Mouse (Mus musculus): ENCODE results near the gene Ptx3. TPM values are rescaled to one million over a fixed set of nuclear protein-coding genes. Genes with fewer than 3 reads are reported as not detected.
"Not testable (repeated sequence)": the region's sequence is repeated elsewhere in the genome, so short reads cannot be mapped to it uniquely, and the experiment has no call there.

The Ptx3 gene
- not detected in 2 replicates for total RNA-seq (2017)

- 0 out of 2 replicates have a peak, but pooled peaks have one; percentile 36 for ATAC-seq (replicated peaks; ENCODE audit: low read depth, poor library complexity, severe bottlenecking)
These were observed at the start of gene Ptx3 for GRCm38 (mm10) chr3:66219655-66220191. Ptx3 (plus strand) TSS chr3:66219910.

GRCm38 (mm10) chr3:66172907-66173306 lies 46.8 kb upstream of the Ptx3 start:
- no peak for ATAC-seq (replicated peaks; ENCODE audit: low read depth, poor library complexity, severe bottlenecking)

GRCm38 (mm10) chr3:66179647-66180046 lies 40.1 kb upstream of the Ptx3 start:
- no peak for ATAC-seq (replicated peaks; ENCODE audit: low read depth, poor library complexity, severe bottlenecking)

- no peak for ATAC-seq (replicated peaks; ENCODE audit: low read depth, poor library complexity, severe bottlenecking)
These were observed 25.7 kb upstream of the Ptx3 start for GRCm38 (mm10) chr3:66193910-66194562.

- ATAC-seq (replicated peaks; ENCODE audit: low read depth, poor library complexity, severe bottlenecking): no peak
These were observed 10.7 kb upstream of the Ptx3 start for GRCm38 (mm10) chr3:66208836-66209573.

- peak; percentile 83 for ATAC-seq (replicated peaks; ENCODE audit: low read depth, poor library complexity, severe bottlenecking)
These were observed 6.2 kb upstream of the Ptx3 start for GRCm38 (mm10) chr3:66213524-66213923.

GRCm38 (mm10) chr3:66215759-66216158 lies 4.0 kb upstream of the Ptx3 start:
- ATAC-seq (replicated peaks; ENCODE audit: low read depth, poor library complexity, severe bottlenecking): no peak

- ATAC-seq (replicated peaks; ENCODE audit: low read depth, poor library complexity, severe bottlenecking): peak; percentile 82
These were observed 988 bp downstream of the Ptx3 start for GRCm38 (mm10) chr3:66220554-66221242.

- peak; percentile 11; the same call in 1 of the 2 replicates for ATAC-seq (replicated peaks; ENCODE audit: low read depth, poor library complexity, severe bottlenecking)
These were observed 1.5 kb downstream of the Ptx3 start for GRCm38 (mm10) chr3:66221243-66221611.

- no peak for ATAC-seq (replicated peaks; ENCODE audit: low read depth, poor library complexity, severe bottlenecking)
These were observed 5.3 kb downstream of the Ptx3 start for GRCm38 (mm10) chr3:66224931-66225537.

GRCm38 (mm10) chr3:66236234-66236871 lies 16.6 kb downstream of the Ptx3 start:
- not testable (repeated sequence) for ATAC-seq (replicated peaks; ENCODE audit: low read depth, poor library complexity, severe bottlenecking)

GRCm38 (mm10) chr3:66240476-66240875 lies 20.8 kb downstream of the Ptx3 start:
- no peak for ATAC-seq (replicated peaks; ENCODE audit: low read depth, poor library complexity, severe bottlenecking)

- no peak for ATAC-seq (replicated peaks; ENCODE audit: low read depth, poor library complexity, severe bottlenecking)
These were observed 32.1 kb downstream of the Ptx3 start for GRCm38 (mm10) chr3:66251842-66252241.

- no peak for ATAC-seq (replicated peaks; ENCODE audit: low read depth, poor library complexity, severe bottlenecking)
These were observed 34.9 kb downstream of the Ptx3 start for GRCm38 (mm10) chr3:66254504-66255105.

- no peak for ATAC-seq (replicated peaks; ENCODE audit: low read depth, poor library complexity, severe bottlenecking)
These were observed 42.6 kb downstream of the Ptx3 start for GRCm38 (mm10) chr3:66262319-66262718.

- ATAC-seq (replicated peaks; ENCODE audit: low read depth, poor library complexity, severe bottlenecking): no peak
These were observed 43.6 kb downstream of the Ptx3 start for GRCm38 (mm10) chr3:66263270-66263669.

Data from common myeloid progenitor, adult 5-6 weeks (primary cell).